Mouse (Mus musculus) forebrain, postnatal 0 days (tissue): ENCODE data around the gene Igf1r. TPM values are rescaled to one million over a fixed set of nuclear protein-coding genes. Genes with fewer than 3 reads are reported as not detected.

Source experiments
- ATAC-seq: fragments of 200-750 bp; cut with Nextera tagmentation; 2 replicates; pipeline ENCODE4 v1.8.0; 2017; ENCODE audit warnings: mild to moderate bottlenecking, moderate library complexity
- DNase-seq: peaks from one replicate; pipeline ENCODE4 v3.0.0-alpha.2; 2015
- H3K27ac ChIP-seq: fragments of 300-500 bp; sonication (generic); 2 replicates; pipeline ENCODE4 v1.5.1; 2014; ENCODE audit warnings: low read depth, mild to moderate bottlenecking, antibody characterized with exemption, low read length, moderate library complexity, mixed read lengths
- H3K27me3 ChIP-seq: fragments of 300-500 bp; sonication (generic); 2 replicates; pipeline ENCODE4 v1.6.1; 2014; ENCODE audit warnings: mild to moderate bottlenecking, low read length, mixed read lengths; ENCODE audit not compliant: insufficient read depth
- H3K36me3 ChIP-seq: fragments of 300-500 bp; sonication (generic); 2 replicates; pipeline ENCODE4 v1.6.1; 2014; ENCODE audit warnings: mild to moderate bottlenecking, moderate library complexity; ENCODE audit not compliant: insufficient read depth
- H3K4me1 ChIP-seq: fragments of 300-500 bp; sonication (generic); 2 replicates; pipeline ENCODE4 v1.6.1; 2014; ENCODE audit warnings: antibody characterized with exemption; ENCODE audit not compliant: insufficient read depth
- H3K4me2 ChIP-seq: fragments of 300-500 bp; sonication (generic); 2 replicates; pipeline ENCODE4 v1.6.1; 2014; ENCODE audit warnings: low read depth, mild to moderate bottlenecking, moderate library complexity
- H3K4me3 ChIP-seq: fragments of 300-500 bp; sonication (generic); 2 replicates; pipeline ENCODE4 v1.5.1; 2014; ENCODE audit warnings: low read depth, low read length, mixed read lengths
- H3K9ac ChIP-seq: fragments of 300-500 bp; sonication (generic); 2 replicates; pipeline ENCODE4 v1.6.1; 2014; ENCODE audit warnings: mild to moderate bottlenecking
- H3K9me3 ChIP-seq: fragments of 300-500 bp; sonication (generic); 2 replicates; pipeline ENCODE4 v1.6.1; 2016; ENCODE audit warnings: low read length
- CTCF ChIP-seq: sonication (generic); IDR thresholded peaks from 2 replicates; pipeline ENCODE4 v1.5.1; 2016; ENCODE audit warnings: antibody characterized with exemption, control low read depth, low read depth
- WGBS: fragments of 180-500 bp; shearing (Covaris S2); extraction: QIAGEN DNeasy Blood & Tissue Kit; methylation state at CpG from one replicate; pipeline ENCODE4 v1.1.7; 2014; 5-methylcytosine and 5-hydroxymethylcytosine counted together
- polyA plus RNA-seq: library from polyadenylated mRNA; unstranded; fragments of >200 nt; fragmentation: Nextera tagmentation; extraction: Ambion mirVana; gene quantifications from 2 replicates; pipeline ENCODE4 v1.2.1, GENCODE M21; 2015
- total RNA-seq: library from RNA; depleted of rRNA; stranded (reverse); fragments of >200 nt; gene quantifications from 2 replicates; pipeline ENCODE4 v1.2.3, GENCODE M21; 2014

The Igf1r gene
- total and polyA plus RNA-seq, 2 experiments from 2014 or later, result 12.8 to 37.8 TPM

GRCm38 (mm10) chr7:68025396-68025795 lies 72.8 kb downstream of the Igf1r start:
- Histone ChIP-seq H3K27ac (no peak overlapping the region), H3K9ac (no peak overlapping the region), H3K4me2 (no peak overlapping the region), H3K4me1 (peaks cover 10% of the 10 kb centered on the region; the same call in 1 of the 2 replicates), H3K27me3 (no peaks in the 10 kb centered on the region), H3K9me3 (no peaks in the 10 kb centered on the region), H3K36me3 (no peaks in the 10 kb centered on the region), H3K4me3 (no peak overlapping the region)
- DNase-seq (no peak), ATAC-seq (no peak)
- TF ChIP-seq CTCF, result no peak
- WGBS, result 53% methylated on average over 3 of the region's 3 CpGs

GRCm38 (mm10) chr7:68026076-68026475 lies 73.4 kb downstream of the Igf1r start:
- Histone ChIP-seq H3K9ac (no peak overlapping the region), H3K4me1 (peaks cover 17% of the 10 kb centered on the region; the same call in 1 of the 2 replicates), H3K9me3 (no peaks in the 10 kb centered on the region), H3K4me3 (no peak overlapping the region), H3K4me2 (no peak overlapping the region), H3K36me3 (no peaks in the 10 kb centered on the region), H3K27ac (no peak overlapping the region), H3K27me3 (no peaks in the 10 kb centered on the region)
- DNase-seq (peak; percentile 12), ATAC-seq (peak; percentile 71)
- WGBS, result 33% methylated on average over 9 of the region's 9 CpGs
- no peak for TF ChIP-seq CTCF

- no peak for TF ChIP-seq CTCF
- H3K4me3 ChIP-seq, result no peak overlapping the region
- H3K9me3 ChIP-seq, result no peaks in the 10 kb centered on the region
- no peak for DNase-seq
- H3K36me3 ChIP-seq, result no peaks in the 10 kb centered on the region
- no peak for ATAC-seq
- H3K4me2 ChIP-seq, result no peak overlapping the region
- no peak overlapping the region for H3K9ac ChIP-seq
- H3K27ac ChIP-seq, result no peak overlapping the region
- peaks cover 19% of the 10 kb centered on the region; the same call in 1 of the 2 replicates for H3K4me1 ChIP-seq
- WGBS, result 74% methylated on average over 4 of the region's 4 CpGs
- no peaks in the 10 kb centered on the region for H3K27me3 ChIP-seq
Measured at GRCm38 (mm10) chr7:68028167-68028566, 75.5 kb downstream of the Igf1r start.

GRCm38 (mm10) chr7:68030846-68031245 lies 78.2 kb downstream of the Igf1r start:
- 13% methylated on average over 9 of the region's 9 CpGs for WGBS

GRCm38 (mm10) chr7:68036527-68036926 lies 83.9 kb downstream of the Igf1r start:
- Histone ChIP-seq H3K9ac (no peak overlapping the region), H3K9me3 (no peaks in the 10 kb centered on the region), H3K4me1 (no peaks in the 10 kb centered on the region), H3K27ac (no peak overlapping the region), H3K4me2 (no peak overlapping the region), H3K4me3 (no peak overlapping the region), H3K27me3 (no peaks in the 10 kb centered on the region), H3K36me3 (no peaks in the 10 kb centered on the region)
- DNase-seq (no peak), ATAC-seq (no peak)
- 87% methylated on average over 4 of the region's 4 CpGs for WGBS
- no peak for TF ChIP-seq CTCF

More at GRCm38 (mm10) chr7:68030846-68031245, 78.2 kb downstream of the Igf1r start:
- TF ChIP-seq CTCF, result no peak
- DNase-seq (no peak), ATAC-seq (peak; percentile 53; the same call in 1 of the 2 replicates)
- Histone ChIP-seq H3K4me1 (peaks cover 19% of the 10 kb centered on the region; the same call in 1 of the 2 replicates), H3K4me2 (no peak overlapping the region), H3K27ac (no peak overlapping the region), H3K36me3 (no peaks in the 10 kb centered on the region), H3K27me3 (no peaks in the 10 kb centered on the region), H3K4me3 (no peak overlapping the region), H3K9ac (no peak overlapping the region), H3K9me3 (no peaks in the 10 kb centered on the region)

- Histone ChIP-seq H3K9me3 (no peaks in the 10 kb centered on the region), H3K4me2 (no peak overlapping the region), H3K4me1 (no peaks in the 10 kb centered on the region), H3K36me3 (no peaks in the 10 kb centered on the region), H3K27ac (no peak overlapping the region), H3K9ac (no peak overlapping the region), H3K27me3 (no peaks in the 10 kb centered on the region), H3K4me3 (no peak overlapping the region)
- DNase-seq, result no peak
- TF ChIP-seq CTCF, result no peak
- no peak for ATAC-seq
- 72% methylated on average over 8 of the region's 8 CpGs for WGBS
Measured at GRCm38 (mm10) chr7:68038846-68039245, 86.2 kb downstream of the Igf1r start.

- H3K27me3 ChIP-seq, result no peaks in the 10 kb centered on the region
- no peak for DNase-seq
- H3K9me3 ChIP-seq, result no peaks in the 10 kb centered on the region
- 75% methylated on average over 2 of the region's 2 CpGs for WGBS
- H3K36me3 ChIP-seq, result no peaks in the 10 kb centered on the region
- H3K4me1 ChIP-seq, result 0 out of 2 replicates have a peak, but pooled peaks cover 5% of the 10 kb centered on the region
- H3K9ac ChIP-seq, result no peak overlapping the region
- no peak overlapping the region for H3K27ac ChIP-seq
- ATAC-seq, result no peak
- no peak overlapping the region for H3K4me3 ChIP-seq
- TF ChIP-seq CTCF, result no peak
- no peak overlapping the region for H3K4me2 ChIP-seq
Measured at GRCm38 (mm10) chr7:68039550-68039949, 86.9 kb downstream of the Igf1r start.
